Mouse (Mus musculus) hindbrain, embryonic 12.5 days (tissue): Measurements from ENCODE around the gene Slx4. TPM values are rescaled to one million over a fixed set of nuclear protein-coding genes. Genes with fewer than 3 reads are reported as not detected.

Experiments used
- ATAC-seq: fragments of 200-750 bp; cut with Nextera tagmentation; 2 replicates; pipeline ENCODE4 v1.8.0; 2017; ENCODE audit warnings: moderate TSS enrichment; ENCODE audit not compliant: low FRiP score
- H3K27ac ChIP-seq: fragments of 300-500 bp; sonication (generic); 2 replicates; pipeline ENCODE4 v1.5.1; 2016; ENCODE audit warnings: mild to moderate bottlenecking
- H3K27me3 ChIP-seq: fragments of 300-500 bp; sonication (generic); 2 replicates; pipeline ENCODE4 v1.6.1; 2016; ENCODE audit warnings: mild to moderate bottlenecking
- H3K36me3 ChIP-seq: fragments of 300-500 bp; sonication (generic); 2 replicates; pipeline ENCODE4 v1.6.1; 2016; ENCODE audit warnings: mild to moderate bottlenecking
- H3K4me1 ChIP-seq: fragments of 300-500 bp; sonication (generic); 2 replicates; pipeline ENCODE4 v1.6.1; 2016
- H3K4me2 ChIP-seq: fragments of 300-500 bp; sonication (generic); replicated peaks from 2 replicates; pipeline ENCODE4 v1.6.1; 2016; ENCODE audit warnings: mild to moderate bottlenecking
- H3K4me3 ChIP-seq: fragments of 300-500 bp; sonication (generic); 2 replicates; pipeline ENCODE4 v1.5.1; 2016; ENCODE audit warnings: mild to moderate bottlenecking
- H3K9ac ChIP-seq: fragments of 300-500 bp; sonication (generic); 2 replicates; pipeline ENCODE4 v1.6.1; 2016; ENCODE audit warnings: mild to moderate bottlenecking, moderate library complexity
- H3K9me3 ChIP-seq: fragments of 300-500 bp; sonication (generic); replicated peaks from 2 replicates; pipeline ENCODE4 v1.6.1; 2016; ENCODE audit warnings: mild to moderate bottlenecking
- WGBS: fragments of 180-500 bp; shearing (Covaris S2); methylation state at CpG from one replicate; pipeline ENCODE4 v1.1.7; 2016; 5-methylcytosine and 5-hydroxymethylcytosine counted together
- polyA plus RNA-seq: library from polyadenylated mRNA; unstranded; fragments of >200 nt; fragmentation: Nextera tagmentation; extraction: Ambion mirVana; gene quantifications from 2 replicates; pipeline ENCODE4 v1.2.1, GENCODE M21; 2016

The Slx4 gene
- polyA plus RNA-seq, result 34.6 and 36.8 TPM in 2 replicates

- ATAC-seq, result peak; percentile 98
- Histone ChIP-seq H3K36me3 (peaks cover 23% of the 10 kb centered on the region), H3K4me2 (peak within 1 kb of the TSS; percentile 82), H3K4me3 (peak within 1 kb of the TSS; percentile 76), H3K9ac (peak within 1 kb of the TSS; percentile 81), H3K27ac (peak within 1 kb of the TSS; percentile 81), H3K4me1 (peaks cover 11% of the 10 kb centered on the region), H3K9me3 (no peaks in the 10 kb centered on the region), H3K27me3 (no peaks in the 10 kb centered on the region)
- WGBS, result 1% methylated on average over 57 of the region's 58 CpGs
These were observed at the start of gene Slx4 for GRCm38 (mm10) chr16:4003489-4004398. Slx4 (minus strand) TSS chr16:4003770.

- H3K27me3 ChIP-seq, result no peaks in the 10 kb centered on the region
- H3K4me1 ChIP-seq, result no peaks in the 10 kb centered on the region
- H3K27ac ChIP-seq, result no peak overlapping the region
- 96% methylated on average over 4 of the region's 4 CpGs for WGBS
- no peaks in the 10 kb centered on the region for H3K9me3 ChIP-seq
- no peak overlapping the region for H3K4me3 ChIP-seq
- ATAC-seq, result no peak
- H3K36me3 ChIP-seq, result peaks cover 85% of the 10 kb centered on the region
- no peak overlapping the region for H3K4me2 ChIP-seq
- H3K9ac ChIP-seq, result no peak overlapping the region
These were observed 49.0 kb upstream of the Slx4 start for GRCm38 (mm10) chr16:4052601-4053000.

DNA sequence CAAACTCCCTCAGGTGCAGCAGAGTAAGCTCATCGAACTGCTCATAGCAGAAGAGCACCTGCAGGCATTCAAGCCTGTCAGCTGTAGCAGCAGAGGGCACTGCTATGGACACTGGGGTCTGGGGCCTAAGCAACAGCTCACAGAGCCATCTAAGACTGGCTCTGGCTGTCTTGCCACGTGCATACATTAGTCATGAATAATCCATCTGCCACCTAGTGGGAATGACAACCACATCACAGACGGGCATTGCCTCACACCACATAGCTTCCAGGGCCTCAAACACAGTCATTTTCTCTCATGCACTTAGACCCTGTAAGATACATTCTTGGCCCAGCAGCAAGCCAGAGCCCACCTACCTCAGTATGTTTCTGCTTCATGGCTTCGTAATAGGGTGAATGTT is 42.0 kb upstream of the Slx4 start:
- H3K36me3 ChIP-seq, result peaks cover 78% of the 10 kb centered on the region
- ATAC-seq, result no peak
- H3K9ac ChIP-seq, result no peak overlapping the region
- 89% methylated on average over 4 of the region's 4 CpGs for WGBS
- no peak overlapping the region for H3K4me3 ChIP-seq
- H3K4me2 ChIP-seq, result no peak overlapping the region
- H3K27me3 ChIP-seq, result no peaks in the 10 kb centered on the region
- H3K9me3 ChIP-seq, result no peaks in the 10 kb centered on the region
- no peak overlapping the region for H3K27ac ChIP-seq
- no peaks in the 10 kb centered on the region for H3K4me1 ChIP-seq

GRCm38 (mm10) chr16:4044093-4044492 is 40.5 kb upstream of the Slx4 start:
- H3K27me3 ChIP-seq, result no peaks in the 10 kb centered on the region
- H3K9me3 ChIP-seq, result no peaks in the 10 kb centered on the region
- WGBS, result 91% methylated on average over 2 of the region's 2 CpGs
- ATAC-seq, result no peak
- no peak overlapping the region for H3K27ac ChIP-seq
- no peak overlapping the region for H3K9ac ChIP-seq
- peaks cover 79% of the 10 kb centered on the region for H3K36me3 ChIP-seq
- H3K4me2 ChIP-seq, result no peak overlapping the region
- no peaks in the 10 kb centered on the region for H3K4me1 ChIP-seq
- H3K4me3 ChIP-seq, result no peak overlapping the region

- Histone ChIP-seq H3K27me3 (no peaks in the 10 kb centered on the region), H3K9ac (no peak overlapping the region), H3K9me3 (no peaks in the 10 kb centered on the region), H3K4me3 (no peak overlapping the region), H3K4me1 (no peaks in the 10 kb centered on the region), H3K27ac (no peak overlapping the region), H3K36me3 (peaks cover 78% of the 10 kb centered on the region), H3K4me2 (no peak overlapping the region)
- no peak for ATAC-seq
- 96% methylated on average over 4 of the region's 4 CpGs for WGBS
These were observed 38.1 kb upstream of the Slx4 start for GRCm38 (mm10) chr16:4041646-4042045.

DNA sequence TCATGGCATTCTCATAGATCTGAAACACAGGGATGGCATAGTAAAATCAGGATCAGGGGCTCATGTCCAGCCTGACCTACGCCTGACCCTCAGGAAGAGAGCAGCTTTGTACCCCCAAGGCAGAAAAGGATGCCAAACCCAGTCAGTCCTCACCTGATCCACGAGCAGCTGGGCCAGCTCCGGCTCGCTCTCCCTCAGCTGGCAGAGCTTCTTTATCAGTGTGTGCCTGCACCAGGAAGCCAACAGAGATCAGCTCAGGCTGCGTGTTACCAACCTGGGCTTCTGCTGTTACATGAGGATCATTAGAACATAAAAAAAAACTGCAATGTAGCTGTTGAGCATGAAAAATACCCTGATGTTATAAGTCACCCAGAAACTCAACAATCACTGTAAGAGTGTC is 36.6 kb upstream of the Slx4 start:
- H3K4me2 ChIP-seq, result no peak overlapping the region
- H3K9me3 ChIP-seq, result no peaks in the 10 kb centered on the region
- H3K4me3 ChIP-seq, result no peak overlapping the region
- no peak for ATAC-seq
- WGBS, result 90% methylated on average over 5 of the region's 5 CpGs
- H3K27me3 ChIP-seq, result no peaks in the 10 kb centered on the region
- no peaks in the 10 kb centered on the region for H3K4me1 ChIP-seq
- peaks cover 71% of the 10 kb centered on the region for H3K36me3 ChIP-seq
- no peak overlapping the region for H3K9ac ChIP-seq
- no peak overlapping the region for H3K27ac ChIP-seq

- Histone ChIP-seq H3K4me2 (no peak overlapping the region), H3K27me3 (no peaks in the 10 kb centered on the region), H3K36me3 (peaks cover 51% of the 10 kb centered on the region), H3K27ac (no peak overlapping the region), H3K9me3 (no peaks in the 10 kb centered on the region), H3K4me3 (no peak overlapping the region), H3K4me1 (no peaks in the 10 kb centered on the region), H3K9ac (no peak overlapping the region)
- 89% methylated on average over 7 of the region's 7 CpGs for WGBS
- no peak for ATAC-seq
These were observed 34.1 kb upstream of the Slx4 start for GRCm38 (mm10) chr16:4037690-4038089.

GRCm38 (mm10) chr16:4036807-4037206 is 33.2 kb upstream of the Slx4 start, which contains the start of gene Dnase1:
Dnase1 (plus strand) TSS chr16:4036942.
- whole genome bisulfite sequencing, result 89% methylated on average over 5 of the region's 5 CpGs
- H3K36me3 ChIP-seq, result peaks cover 51% of the 10 kb centered on the region
- ATAC-seq, result no peak

DNA sequence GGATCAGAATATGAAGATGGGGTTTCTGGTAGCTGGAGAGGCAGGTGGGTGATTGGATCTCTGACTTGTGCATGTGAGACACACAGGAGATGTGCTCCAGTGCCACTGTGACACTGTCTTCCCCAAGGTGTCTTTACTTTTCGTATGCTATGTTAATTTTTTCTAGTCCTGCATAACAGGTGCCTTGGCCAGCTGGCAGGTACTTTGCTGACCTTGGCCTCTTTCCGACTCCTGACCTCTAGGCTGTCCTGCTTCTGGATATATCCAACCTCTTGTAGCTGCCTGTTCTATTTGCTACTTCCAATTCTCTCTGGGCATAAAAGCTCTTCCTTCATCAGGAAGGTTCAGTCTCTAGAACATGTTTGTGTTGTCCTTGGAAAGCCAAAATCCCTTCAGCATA is 32.0 kb upstream of the Slx4 start:
- H3K27ac ChIP-seq, result no peak overlapping the region
- WGBS, result 90% methylated on average over 2 of the region's 2 CpGs
- H3K4me1 ChIP-seq, result no peaks in the 10 kb centered on the region
- H3K4me2 ChIP-seq, result no peak overlapping the region
- H3K9ac ChIP-seq, result no peak overlapping the region
- H3K4me3 ChIP-seq, result no peak overlapping the region
- H3K27me3 ChIP-seq, result no peaks in the 10 kb centered on the region
- H3K36me3 ChIP-seq, result peaks cover 45% of the 10 kb centered on the region
- H3K9me3 ChIP-seq, result no peaks in the 10 kb centered on the region
- no peak for ATAC-seq

More at GRCm38 (mm10) chr16:4036807-4037206, 33.2 kb upstream of the Slx4 start, which contains the start of gene Dnase1:
- Histone ChIP-seq H3K4me1 (no peaks in the 10 kb centered on the region), H3K4me2 (no peak within 1 kb of the TSS), H3K27me3 (no peaks in the 10 kb centered on the region), H3K9ac (no peak within 1 kb of the TSS), H3K9me3 (no peaks in the 10 kb centered on the region), H3K27ac (no peak within 1 kb of the TSS), H3K4me3 (no peak within 1 kb of the TSS)

DNA sequence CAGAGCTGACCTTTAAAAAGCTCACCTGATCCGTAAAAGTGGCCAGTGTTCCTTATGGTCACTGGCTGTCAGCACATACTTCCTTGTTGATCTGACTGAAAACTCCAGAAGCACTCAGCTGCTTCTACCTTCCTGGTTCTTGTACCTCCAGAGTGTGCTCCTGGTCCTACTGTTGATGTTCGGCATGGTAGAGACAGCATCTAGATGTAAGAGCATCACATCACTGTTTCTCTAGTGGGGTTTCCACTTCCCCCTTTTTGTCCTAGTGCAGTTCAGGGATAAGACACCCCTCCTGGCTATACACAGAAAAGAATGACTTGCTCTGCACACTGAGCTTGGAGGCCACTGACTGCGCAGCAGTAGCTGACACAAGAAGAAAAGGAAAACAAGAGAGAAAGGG is 30.9 kb upstream of the Slx4 start:
- Histone ChIP-seq H3K9ac (no peak overlapping the region), H3K27me3 (no peaks in the 10 kb centered on the region), H3K4me3 (no peak overlapping the region), H3K36me3 (peaks cover 34% of the 10 kb centered on the region), H3K27ac (no peak overlapping the region), H3K9me3 (no peaks in the 10 kb centered on the region), H3K4me1 (no peaks in the 10 kb centered on the region), H3K4me2 (no peak overlapping the region)
- ATAC-seq, result no peak
- 88% methylated on average over 3 of the region's 3 CpGs for WGBS

DNA sequence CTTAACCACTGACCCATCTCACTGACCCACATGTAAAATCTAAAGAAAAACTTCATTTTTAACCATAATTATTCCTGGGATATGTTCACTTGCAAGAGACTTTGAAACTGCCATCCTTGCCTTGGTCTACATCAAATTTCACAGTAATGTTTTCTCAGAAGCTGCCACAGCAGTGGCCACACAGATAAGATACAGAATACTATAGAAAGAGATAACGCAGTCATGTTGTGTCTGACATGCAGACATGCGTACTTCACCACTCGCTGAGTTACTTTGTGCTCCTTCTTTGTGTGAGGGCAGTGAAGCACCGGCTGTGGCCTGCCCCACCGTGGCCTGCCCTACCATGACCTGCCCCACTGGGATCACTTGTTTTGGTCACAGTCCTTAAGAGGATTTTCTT is 30.4 kb upstream of the Slx4 start:
- H3K4me1 ChIP-seq, result no peaks in the 10 kb centered on the region
- H3K27ac ChIP-seq, result no peak overlapping the region
- no peak overlapping the region for H3K4me3 ChIP-seq
- no peaks in the 10 kb centered on the region for H3K27me3 ChIP-seq
- no peak overlapping the region for H3K4me2 ChIP-seq
- no peaks in the 10 kb centered on the region for H3K9me3 ChIP-seq
- peaks cover 29% of the 10 kb centered on the region for H3K36me3 ChIP-seq
- no peak overlapping the region for H3K9ac ChIP-seq
- 69% methylated on average over 5 of the region's 5 CpGs for WGBS
- ATAC-seq, result no peak

DNA sequence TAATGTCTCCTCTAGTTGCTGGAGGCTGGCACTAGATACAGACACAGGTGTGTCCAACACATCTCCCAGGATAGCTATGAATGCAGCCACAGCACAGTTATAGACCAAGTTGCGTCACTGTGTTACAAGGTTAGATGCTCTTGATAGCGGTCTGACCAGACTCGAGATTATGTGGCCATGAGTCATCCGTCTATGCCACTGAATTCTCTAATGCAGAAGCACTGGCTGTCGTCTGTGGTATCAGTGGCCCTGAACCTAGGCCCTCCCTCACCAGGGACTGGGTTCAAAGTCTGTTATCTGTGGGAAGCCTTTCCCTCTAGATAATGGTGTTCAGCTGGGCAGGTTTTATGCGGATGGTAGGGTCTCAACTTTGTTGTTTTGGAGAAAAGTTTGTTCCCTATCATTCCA is 28.8 kb upstream of the Slx4 start:
- 88% methylated on average over 6 of the region's 6 CpGs for WGBS
- ATAC-seq, result no peak
- H3K4me2 ChIP-seq, result no peak overlapping the region

More for the DNA sequence above, 28.8 kb upstream of the Slx4 start:
- peaks cover 12% of the 10 kb centered on the region for H3K36me3 ChIP-seq
- no peak overlapping the region for H3K27ac ChIP-seq
- H3K4me1 ChIP-seq, result no peaks in the 10 kb centered on the region
- H3K27me3 ChIP-seq, result no peaks in the 10 kb centered on the region
- no peak overlapping the region for H3K4me3 ChIP-seq
- H3K9ac ChIP-seq, result no peak overlapping the region
- H3K9me3 ChIP-seq, result no peaks in the 10 kb centered on the region
